22 mouse cellular contexts compared by ENCODE assay signal in genomic region chr10:37589889-37590288, GRCm38 (mm10).
DNase-seq lines count a peak whose midpoint lies in the region; TF ChIP-seq lines count a peak whose summit lies in the region.
"Had no signal": no experiment of that assay in that cellular context is flagged by ENCODE, and none has a peak within 500 bp of the region (broad histone marks: within the 10 kb centered on the region; RNA-seq: fewer than 3 reads in every experiment).

No protein-coding gene starts in this region.

- DNase-seq in left cerebral cortex, postnatal 4 days: peak; percentile 49
- DNase-seq in left cerebral cortex, postnatal 14 days (ENCODE audit: low spot score in 2 of 2): no peak
- DNase-seq in brain, adult 2 months (ENCODE audit: low read depth, low spot score): peak; percentile 86
- peak; percentile 48 to 79 for DNase-seq in cerebellum, adult 2 months
- DNase-seq in cerebellum, postnatal 36 days: peak; percentile 59 to 70
- DNase-seq in retina, embryonic 14.5 days (ENCODE audit: low spot score): no peak
- DNase-seq in layer of hippocampus, adult 9-11 months: no peak
- DNase-seq: adrenal gland, adult 8-10 months; B cell, adult 2 months; heart, postnatal 10 days; kidney, adult 8-10 months; kidney, postnatal 36 days; lung, adult 2 months; lung, postnatal 4 days; right cerebral cortex, postnatal 14 days; thymus, adult 18-20 months; thymus, postnatal 4 days had no signal

- no peaks in the 10 kb centered on the region for H3K27me3 ChIP-seq in cerebellum, adult 2 months (ENCODE audit: control insufficient read depth, insufficient read depth, low read length)
- H3K27me3 ChIP-seq: embryonic facial prominence, embryonic 15.5 days; neural tube, embryonic 13.5 days; stomach, embryonic 15.5 days had no signal

- H3K4me3 ChIP-seq in cerebellum, adult 2 months (replicated peaks; ENCODE audit: insufficient read depth, low read depth, low read length): no peak overlapping the region
- H3K4me3 ChIP-seq: embryonic facial prominence, embryonic 15.5 days; forebrain, embryonic 10.5 days; left cerebral cortex, adult 2 months; neural tube, embryonic 13.5 days; stomach, embryonic 15.5 days had no signal

- TF ChIP-seq POLR2A in cerebellum, adult 2 months (IDR thresholded peaks at IDR 0.05; ENCODE audit: borderline replicate concordance, insufficient read depth, low read length): no peak

- intact Hi-C loops in left cerebral cortex, postnatal 4 days (cut with DNase I): no loop called here
- intact Hi-C loops in left cerebral cortex, postnatal 14 days (cut with DNase I): no loop called here

- H3K4me1 ChIP-seq in cerebellum, adult 2 months (ENCODE audit: control insufficient read depth, insufficient read depth, low read length): no peaks in the 10 kb centered on the region
- H3K4me1 ChIP-seq: embryonic facial prominence, embryonic 15.5 days; forebrain, embryonic 10.5 days; neural tube, embryonic 13.5 days; stomach, embryonic 15.5 days had no signal

- TF ChIP-seq CTCF in cerebellum, adult 2 months (IDR thresholded peaks at IDR 0.05; ENCODE audit: borderline replicate concordance, insufficient read depth, low read depth, low read length): no peak

- no peak overlapping the region for H3K27ac ChIP-seq in cerebellum, adult 2 months (ENCODE audit: insufficient read depth, low read length)
- H3K27ac ChIP-seq: embryonic facial prominence, embryonic 15.5 days; forebrain, embryonic 10.5 days; left cerebral cortex, adult 2 months; neural tube, embryonic 13.5 days; stomach, embryonic 15.5 days had no signal

- 49% methylated on average over 2 of the region's 2 CpGs for WGBS in cerebellum, adult 2 months

Comparison
In these comparisons a context has a peak if more than half of its experiments do, and no peak if none do; other contexts are left out.
1. DNase-seq: peak in left cerebral cortex, postnatal 4 days (single experiment), brain, adult 2 months (single experiment), cerebellum, adult 2 months (2 of 2) and cerebellum, postnatal 36 days (2 of 2); none in left cerebral cortex, postnatal 14 days (0 of 2), retina, embryonic 14.5 days (single experiment) and layer of hippocampus, adult 9-11 months (single experiment).